Mouse (Mus musculus) thymus, adult 18-20 months (tissue): ENCODE measurements around the gene Ankrd34c.
A peak's percentile ranks its signal among the peaks of the same experiment; 100 is the strongest.

Experiments used
- DNase-seq, 2 experiments: peaks; one replicate each; pipeline ENCODE4 v3.0.0; 2022; ENCODE audit warnings: mixed read lengths in 2 of 2

The Ankrd34c gene

GRCm38 (mm10) chr9:89738295-89738694, at the start of gene Ankrd34c:
Ankrd34c (minus strand) TSS chr9:89738475.
- no peak for DNase-seq

- DNase-seq = no peak
These were observed 49.3 kb upstream of the Ankrd34c start for GRCm38 (mm10) chr9:89787532-89787931.

GRCm38 (mm10) chr9:89781395-89781927, 43.2 kb upstream of the Ankrd34c start:
- no peak for DNase-seq

GRCm38 (mm10) chr9:89779237-89779636, 41.0 kb upstream of the Ankrd34c start:
- no peak for DNase-seq

- DNase-seq = no peak
These were observed 32.9 kb upstream of the Ankrd34c start for GRCm38 (mm10) chr9:89771153-89771552.

GRCm38 (mm10) chr9:89762017-89762416, 23.7 kb upstream of the Ankrd34c start:
- DNase-seq = no peak

GRCm38 (mm10) chr9:89758569-89758968, 20.3 kb upstream of the Ankrd34c start:
- DNase-seq = no peak

GRCm38 (mm10) chr9:89758139-89758538, 19.9 kb upstream of the Ankrd34c start:
- no peak for DNase-seq

- DNase-seq = no peak
These were observed 19.3 kb upstream of the Ankrd34c start for GRCm38 (mm10) chr9:89757571-89757970.

GRCm38 (mm10) chr9:89740041-89740440, 1.8 kb upstream of the Ankrd34c start:
- DNase-seq = no peak

- no peak for DNase-seq
These were observed 387 bp downstream of the Ankrd34c start for GRCm38 (mm10) chr9:89737888-89738287.

GRCm38 (mm10) chr9:89736932-89737705, 1.2 kb downstream of the Ankrd34c start:
- no peak for DNase-seq

GRCm38 (mm10) chr9:89706906-89707305, 31.4 kb downstream of the Ankrd34c start:
- peak in 1 of 2 experiments; percentile 8 for DNase-seq

- DNase-seq = no peak
These were observed 33.1 kb downstream of the Ankrd34c start for GRCm38 (mm10) chr9:89705197-89705533.

- DNase-seq = peak; percentile 88 to 90
These were observed 33.7 kb downstream of the Ankrd34c start, which contains the start of gene Tmed3 for GRCm38 (mm10) chr9:89704265-89705196. Tmed3 (minus strand) TSS chr9:89705068.

GRCm38 (mm10) chr9:89700910-89701457, 37.3 kb downstream of the Ankrd34c start:
- DNase-seq = no peak

GRCm38 (mm10) chr9:89695143-89695542, 43.1 kb downstream of the Ankrd34c start:
- DNase-seq = no peak

GRCm38 (mm10) chr9:89693670-89694069, 44.6 kb downstream of the Ankrd34c start:
- no peak for DNase-seq

GRCm38 (mm10) chr9:89689179-89689578, 49.1 kb downstream of the Ankrd34c start:
- no peak for DNase-seq

- no peak for DNase-seq
These were observed 50.6 kb downstream of the Ankrd34c start for GRCm38 (mm10) chr9:89687503-89688226.

GRCm38 (mm10) chr9:89686262-89686661, 52.0 kb downstream of the Ankrd34c start:
- DNase-seq = no peak

GRCm38 (mm10) chr9:89678974-89679373, 59.3 kb downstream of the Ankrd34c start:
- no peak for DNase-seq
